Mouse (Mus musculus) CH12.LX (cell line): ENCODE measurements around the gene A930033H14Rik. TPM values are rescaled to one million over a fixed set of nuclear protein-coding genes. Genes with fewer than 3 reads are reported as not detected.

Experiments used
- DNase-seq: peaks from one replicate; pipeline ENCODE4 v3.0.0-alpha.2; 2013; ENCODE audit errors: extremely low read depth
- H3K27ac ChIP-seq: 2 replicates; pipeline ENCODE4 v1.5.1; 2012; ENCODE audit warnings: low read depth, mild to moderate bottlenecking, control low read depth, moderate library complexity; ENCODE audit not compliant: insufficient read depth
- H3K27me3 ChIP-seq: replicated peaks from 2 replicates; pipeline ENCODE3; 2012; ENCODE audit warnings: inconsistent platforms
- H3K36me3 ChIP-seq, 2 experiments: replicated peaks in 1 of 2; 2 replicates each; pipeline versions ENCODE3 to v1.6.1; 2012; ENCODE audit warnings: inconsistent platforms in 1 of 2, low read length in 1 of 2, mild to moderate bottlenecking in 1 of 2, mixed read lengths in 1 of 2, moderate library complexity in 1 of 2; ENCODE audit not compliant: control insufficient read depth in 1 of 2, insufficient read depth in 1 of 2
- H3K4me1 ChIP-seq, 2 experiments: 2 replicates each; pipeline ENCODE4 v1.6.1; 2012; ENCODE audit warnings: inconsistent platforms in 1 of 2, moderate library complexity in 1 of 2; ENCODE audit not compliant: insufficient read depth in 2 of 2, control insufficient read depth in 1 of 2
- H3K4me2 ChIP-seq: 2 replicates; pipeline ENCODE4 v1.6.1; 2012; ENCODE audit warnings: low read depth, mild to moderate bottlenecking, control low read depth; ENCODE audit not compliant: poor library complexity, insufficient read depth, severe bottlenecking
- H3K4me3 ChIP-seq, 3 experiments: fragments of 150-350 bp in 1 of 3; sonication (generic) in 1 of 3; replicated peaks in 1 of 3; 2 replicates each; pipeline versions ENCODE3 to v1.5.1; 2011 to 2012; ENCODE audit warnings: low read depth in 2 of 3, low read length in 2 of 3, mild to moderate bottlenecking in 2 of 3, moderate library complexity in 2 of 3, control low read depth in 1 of 3, improper control_type of control experiment in 1 of 3, inconsistent platforms in 1 of 3, mixed read lengths in 1 of 3; ENCODE audit not compliant: poor library complexity in 1 of 3
- H3K79me2 ChIP-seq: replicated peaks from 2 replicates; pipeline ENCODE4 v1.6.1; 2012; ENCODE audit warnings: mild to moderate bottlenecking, moderate library complexity; ENCODE audit not compliant: control insufficient read depth, poor library complexity, insufficient read depth, severe bottlenecking; ENCODE audit errors: extremely low read depth
- H3K9ac ChIP-seq: 2 replicates; pipeline ENCODE4 v1.6.1; 2012; ENCODE audit warnings: low read depth, mild to moderate bottlenecking, control low read depth, moderate library complexity; ENCODE audit not compliant: insufficient read depth
- H3K9me3 ChIP-seq: replicated peaks from 2 replicates; pipeline ENCODE3; 2012; ENCODE audit warnings: low read length, inconsistent platforms, mixed read lengths
- CHD1 ChIP-seq: IDR thresholded peaks from 2 replicates; pipeline ENCODE4 v1.6.1; 2012; ENCODE audit warnings: low read depth, low read length, improper control_type of control experiment, inconsistent platforms
- CHD2 ChIP-seq: IDR thresholded peaks from 2 replicates; pipeline ENCODE4 v1.6.1; 2011; ENCODE audit warnings: low read length, improper control_type of control experiment
- CTCF ChIP-seq, 2 experiments: IDR thresholded peaks in 1 of 2; conservative IDR thresholded peaks in 1 of 2; 2 replicates each; pipeline ENCODE4 v1.5.1; 2011 to 2012; ENCODE audit warnings: low read depth in 2 of 2, low read length in 2 of 2, improper control_type of control experiment in 1 of 2, inconsistent platforms in 1 of 2, mild to moderate bottlenecking in 1 of 2, moderate library complexity in 1 of 2
- ETS1 ChIP-seq: conservative IDR thresholded peaks from 2 replicates; pipeline ENCODE4 v1.6.1; 2012; ENCODE audit warnings: low read depth, mild to moderate bottlenecking, inconsistent platforms, low read length, improper control_type of control experiment, moderate library complexity
- GABPA ChIP-seq: IDR thresholded peaks from 2 replicates; pipeline ENCODE4 v1.6.1; 2012; ENCODE audit warnings: low read depth, low read length, improper control_type of control experiment, inconsistent platforms; ENCODE audit not compliant: insufficient replicate concordance
- HCFC1 ChIP-seq: IDR thresholded peaks from 2 replicates; pipeline ENCODE4 v1.6.1; 2012; ENCODE audit warnings: low read depth, mild to moderate bottlenecking, inconsistent platforms, low read length, improper control_type of control experiment
- IRF4 ChIP-seq: IDR thresholded peaks from 2 replicates; pipeline ENCODE4 v1.6.1; 2014; ENCODE audit warnings: low read depth, mild to moderate bottlenecking, inconsistent platforms, low read length, improper control_type of control experiment
- JUN ChIP-seq: IDR thresholded peaks from 2 replicates; pipeline ENCODE4 v1.6.1; 2011; ENCODE audit warnings: low read depth, mild to moderate bottlenecking, low read length, improper control_type of control experiment, moderate library complexity; ENCODE audit not compliant: insufficient read depth
- JUND ChIP-seq: conservative IDR thresholded peaks from 2 replicates; pipeline ENCODE4 v1.6.1; 2011; ENCODE audit warnings: low read depth, low read length, improper control_type of control experiment
- KAT2A ChIP-seq: IDR thresholded peaks from 2 replicates; pipeline ENCODE4 v1.6.1; 2012; ENCODE audit warnings: low read length, improper control_type of control experiment, inconsistent platforms; ENCODE audit not compliant: insufficient replicate concordance
- MAFK ChIP-seq: IDR thresholded peaks from 2 replicates; pipeline ENCODE4 v1.6.1; 2011; ENCODE audit warnings: low read length, improper control_type of control experiment; ENCODE audit not compliant: insufficient replicate concordance
- MAZ ChIP-seq: IDR thresholded peaks from 2 replicates; pipeline ENCODE4 v1.6.1; 2012; ENCODE audit warnings: low read depth, mild to moderate bottlenecking, inconsistent platforms, low read length, improper control_type of control experiment, moderate library complexity
- MEF2A ChIP-seq: IDR thresholded peaks from 2 replicates; pipeline ENCODE4 v1.6.1; 2014; ENCODE audit warnings: low read depth, mild to moderate bottlenecking, inconsistent platforms, low read length, improper control_type of control experiment, borderline replicate concordance
- MYC ChIP-seq: IDR thresholded peaks from 2 replicates; pipeline ENCODE4 v1.6.1; 2011; ENCODE audit warnings: low read depth, mild to moderate bottlenecking, improper control_type of control experiment, low read length
- NRF1 ChIP-seq: IDR thresholded peaks from 2 replicates; pipeline ENCODE4 v1.6.1; 2014; ENCODE audit warnings: low read depth, mild to moderate bottlenecking, inconsistent platforms, low read length, improper control_type of control experiment, moderate library complexity
- PAX5 ChIP-seq: IDR thresholded peaks from 2 replicates; pipeline ENCODE4 v1.6.1; 2012; ENCODE audit warnings: low read length, inconsistent platforms, mixed read lengths
- POLR2A ChIP-seq: IDR thresholded peaks from 2 replicates; pipeline ENCODE4 v1.6.1; 2011; ENCODE audit warnings: low read depth, mild to moderate bottlenecking, improper control_type of control experiment, low read length
- POLR2AphosphoS2 ChIP-seq: IDR thresholded peaks from 2 replicates; pipeline ENCODE4 v1.6.1; 2011; ENCODE audit warnings: low read depth, low read length, improper control_type of control experiment
- RAD21 ChIP-seq: IDR thresholded peaks from 2 replicates; pipeline ENCODE4 v1.6.1; 2011; ENCODE audit warnings: low read depth, mild to moderate bottlenecking, low read length, improper control_type of control experiment, moderate library complexity
- RCOR1 ChIP-seq: conservative IDR thresholded peaks from 2 replicates; pipeline ENCODE4 v1.6.1; 2012; ENCODE audit warnings: low read depth, mild to moderate bottlenecking, inconsistent platforms, low read length, improper control_type of control experiment
- SIN3A ChIP-seq: IDR thresholded peaks from 2 replicates; pipeline ENCODE4 v1.6.1; 2012; ENCODE audit warnings: low read length, improper control_type of control experiment, inconsistent platforms
- UBTF ChIP-seq: IDR thresholded peaks from 2 replicates; pipeline ENCODE4 v1.6.1; 2012; ENCODE audit warnings: low read depth, mild to moderate bottlenecking, inconsistent platforms, low read length, improper control_type of control experiment, moderate library complexity
- USF1 ChIP-seq: IDR thresholded peaks from 2 replicates; pipeline ENCODE4 v1.6.1; 2014; ENCODE audit warnings: low read depth, mild to moderate bottlenecking, inconsistent platforms, low read length, improper control_type of control experiment
- USF2 ChIP-seq: conservative IDR thresholded peaks from 2 replicates; pipeline ENCODE4 v1.6.1; 2011; ENCODE audit warnings: low read depth, low read length, improper control_type of control experiment
- ZKSCAN1 ChIP-seq: IDR thresholded peaks from 2 replicates; pipeline ENCODE4 v1.6.1; 2012; ENCODE audit warnings: low read depth, inconsistent platforms, low read length, improper control_type of control experiment, borderline replicate concordance
- ZMIZ1 ChIP-seq: IDR thresholded peaks from 2 replicates; pipeline ENCODE4 v1.6.1; 2012; ENCODE audit warnings: low read depth, mild to moderate bottlenecking, inconsistent platforms, low read length, improper control_type of control experiment
- dilution Hi-C: fragments of 300-500 bp; cut with MboI; formaldehyde crosslinking; loops from 2 replicates; pipeline ENCODE4 v1.14.3; 2020; ENCODE audit warnings: low sequenced_read_pairs; ENCODE audit not compliant: extremely low pct_unique_long_range_greater_than_20kb, extremely low pct_ligation_motif_present
- in situ Hi-C: fragments of 300-500 bp; cut with MboI; formaldehyde crosslinking; loops from 3 replicates; pipeline ENCODE4 v1.14.3; 2019; ENCODE audit warnings: low sequenced_read_pairs, low pct_ligation_motif_present, low pct_unique_long_range_greater_than_20kb, mixed read lengths
- polyA plus RNA-seq: library from polyadenylated mRNA; unstranded; fragments of >175 nt; gene quantifications from 2 replicates; pipeline ENCODE4 v1.2.1, GENCODE M21; 2012; ENCODE audit warnings: low read depth; ENCODE audit not compliant: insufficient read length
- total RNA-seq, 2 experiments: library from RNA; depleted of rRNA; stranded (reverse); fragments of 300-350 nt in 1 of 2; fragments of >200 nt in 1 of 2; gene quantifications; 2 replicates each; pipeline ENCODE4 v1.2.3; 2012 to 2014

Gene A930033H14Rik
- total and polyA plus RNA-seq, 3 experiments = 0.13 to 0.85 (median 0.46) TPM

DNA sequence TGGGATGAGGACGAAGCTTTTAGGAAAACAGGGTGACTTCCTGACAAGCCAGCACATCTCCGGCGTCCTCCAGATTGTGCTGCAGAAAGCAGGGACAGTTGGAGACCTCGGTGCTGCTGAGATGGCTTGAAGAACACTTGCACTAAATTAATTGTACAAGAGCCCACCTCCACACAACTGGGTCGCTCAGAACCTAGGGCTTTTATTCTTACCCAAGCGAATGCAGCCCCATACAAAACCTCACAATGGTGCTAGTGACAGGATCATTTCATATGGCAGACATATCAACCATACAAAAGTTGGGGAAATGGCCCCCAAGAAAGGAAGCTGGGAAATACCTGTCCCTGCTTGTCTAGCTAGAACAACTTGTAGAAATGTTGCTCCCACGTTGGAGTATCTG lies 5.4 kb downstream of the A930033H14Rik start:
- Histone ChIP-seq H3K9me3 (peaks cover 2% of the 10 kb centered on the region), H3K4me1 (peaks cover 14 to 35% of the 10 kb centered on the region in 2 experiments), H3K4me3 (no peak overlapping the region), H3K79me2 (0 out of 2 replicates have a peak, but pooled peaks cover 2% of the 10 kb centered on the region), H3K27ac (no peak overlapping the region), H3K4me2 (no peak overlapping the region), H3K9ac (no peak overlapping the region), H3K36me3 (peaks cover 0 to 4% of the 10 kb centered on the region in 2 experiments), H3K27me3 (no peaks in the 10 kb centered on the region)
- dilution Hi-C loops = no loop called here
- in situ Hi-C loops = no loop called here
- TF ChIP-seq USF1 (no peak), MEF2A (no peak), HCFC1 (no peak), ZMIZ1 (no peak), SIN3A (no peak), MAFK (no peak), NRF1 (no peak), CHD1 (no peak), ZKSCAN1 (no peak), POLR2A (no peak), UBTF (no peak), POLR2AphosphoS2 (no peak), MYC (no peak), IRF4 (no peak), CHD2 (no peak), RAD21 (no peak), CTCF (conservative IDR thresholded peaks at IDR 0.05 in 1 of 2, IDR thresholded peaks at IDR 0.05 in 1 of 2; ENCODE audit: low read depth in 2 of 2, low read length in 2 of 2) (no peak), JUN (no peak), ETS1 (no peak)
- no peak for DNase-seq

DNA sequence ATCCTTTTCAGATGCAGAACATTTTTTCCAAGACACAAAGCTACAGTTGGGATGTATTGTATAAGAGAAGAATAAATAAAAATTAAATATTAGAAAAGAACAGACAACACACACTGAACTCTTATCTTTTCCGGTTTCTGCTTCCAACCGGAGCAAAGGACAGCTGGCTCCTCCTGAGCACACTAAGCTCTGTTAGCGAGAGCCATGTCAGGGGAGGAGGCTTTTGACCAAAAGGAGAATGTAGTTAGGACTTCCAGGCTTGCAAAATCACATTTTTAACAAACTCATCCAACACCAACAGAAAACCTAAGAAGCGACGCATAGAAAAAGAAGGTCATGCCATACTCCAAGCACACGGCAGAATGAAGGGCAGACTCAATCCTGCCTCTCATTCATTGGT lies 6.8 kb downstream of the A930033H14Rik start:
- peaks cover 2% of the 10 kb centered on the region for H3K9me3 ChIP-seq
- H3K9ac ChIP-seq = no peak overlapping the region
- dilution Hi-C loops (no loop called here), in situ Hi-C loops (no loop called here)
- no peak overlapping the region for H3K4me3 ChIP-seq
- peaks cover 11 to 24% of the 10 kb centered on the region in 2 experiments for H3K4me1 ChIP-seq
- 0 out of 2 replicates have a peak, but pooled peaks cover 2% of the 10 kb centered on the region for H3K79me2 ChIP-seq
- H3K4me2 ChIP-seq = no peak overlapping the region
- H3K27me3 ChIP-seq = no peaks in the 10 kb centered on the region
- no peak overlapping the region for H3K27ac ChIP-seq
- H3K36me3 ChIP-seq = peaks cover 0 to 4% of the 10 kb centered on the region in 2 experiments
- no peak for DNase-seq
- TF ChIP-seq RCOR1 (no peak), MAZ (no peak), ZKSCAN1 (no peak), MAFK (no peak), PAX5 (no peak), MEF2A (no peak), NRF1 (no peak), POLR2A (no peak), CHD1 (no peak), USF2 (no peak), MYC (no peak), KAT2A (no peak), GABPA (no peak), JUND (no peak)
